Mouse (Mus musculus) heart, postnatal 0 days (tissue): ENCODE measurements around the gene Mcf2. TPM values are rescaled to one million over a fixed set of nuclear protein-coding genes. Genes with fewer than 3 reads are reported as not detected.

Source experiments
- ATAC-seq: fragments of 200-750 bp; cut with Nextera tagmentation; 2 replicates; pipeline ENCODE4 v1.8.0; 2017; ENCODE audit warnings: low read depth, moderate number of reproducible peaks, moderate library complexity; ENCODE audit not compliant: insufficient read depth
- DNase-seq: peaks from one replicate; pipeline ENCODE4 v3.0.0-alpha.2; 2016; ENCODE audit warnings: low spot score
- H3K27ac ChIP-seq: fragments of 300-500 bp; sonication (generic); 2 replicates; pipeline ENCODE4 v1.5.1; 2014; ENCODE audit warnings: low read depth, mild to moderate bottlenecking
- H3K27me3 ChIP-seq: fragments of 300-500 bp; sonication (generic); 2 replicates; pipeline ENCODE4 v1.6.1; 2014; ENCODE audit warnings: low read length, mixed read lengths; ENCODE audit not compliant: control insufficient read depth, insufficient read depth
- H3K36me3 ChIP-seq: fragments of 300-500 bp; sonication (generic); replicated peaks from 2 replicates; pipeline ENCODE4 v1.6.1; 2014; ENCODE audit warnings: low read length, mixed read lengths; ENCODE audit not compliant: control insufficient read depth, insufficient read depth
- H3K4me1 ChIP-seq: fragments of 300-500 bp; sonication (generic); 2 replicates; pipeline ENCODE4 v1.6.1; 2014; ENCODE audit warnings: antibody characterized with exemption; ENCODE audit not compliant: control insufficient read depth, insufficient read depth
- H3K4me2 ChIP-seq: fragments of 300-500 bp; sonication (generic); 2 replicates; pipeline ENCODE4 v1.6.1; 2014; ENCODE audit warnings: low read depth, mild to moderate bottlenecking, low read length, moderate library complexity
- H3K4me3 ChIP-seq: fragments of 300-500 bp; sonication (generic); 2 replicates; pipeline ENCODE4 v1.5.1; 2014; ENCODE audit warnings: low read depth, low read length
- H3K9ac ChIP-seq: fragments of 300-500 bp; sonication (generic); replicated peaks from 2 replicates; pipeline ENCODE4 v1.6.1; 2014; ENCODE audit warnings: low read depth, low read length, mixed read lengths
- H3K9me3 ChIP-seq: fragments of 300-500 bp; sonication (generic); replicated peaks from 2 replicates; pipeline ENCODE4 v1.6.1; 2016; ENCODE audit warnings: low read length; ENCODE audit not compliant: control insufficient read depth
- CTCF ChIP-seq: IDR thresholded peaks from 2 replicates; pipeline ENCODE4 v1.5.1; 2016; ENCODE audit warnings: antibody characterized with exemption, control low read depth, low read depth
- EP300 ChIP-seq: IDR thresholded peaks from 2 replicates; pipeline ENCODE4 v1.6.1; 2016; ENCODE audit warnings: antibody characterized with exemption, low read depth
- WGBS: fragments of 180-500 bp; shearing (Covaris S2); extraction: QIAGEN DNeasy Blood & Tissue Kit; methylation state at CpG from one replicate; pipeline ENCODE4 v1.1.7; 2014; 5-methylcytosine and 5-hydroxymethylcytosine counted together
- polyA plus RNA-seq: library from polyadenylated mRNA; unstranded; fragments of >200 nt; fragmentation: Nextera tagmentation; extraction: Ambion mirVana; gene quantifications from 2 replicates; pipeline ENCODE4 v1.2.1, GENCODE M21; 2015
- total RNA-seq: library from RNA; depleted of rRNA; stranded (reverse); fragments of >200 nt; gene quantifications from 2 replicates; pipeline ENCODE4 v1.2.3, GENCODE M21; 2014; ENCODE audit warnings: low replicate concordance; rRNA removed

Gene Mcf2
- not detected in 2 replicates for total RNA-seq
- 0.03 and 0.05 TPM in 2 replicates for polyA plus RNA-seq

GRCm38 (mm10) chrX:60178744-60179458, at the start of gene Mcf2:
Gene Mcf2 (minus strand): TSS chrX:60179089.
- Histone ChIP-seq H3K4me2 (peak within 1 kb of the TSS; percentile 70), H3K27ac (no peak within 1 kb of the TSS), H3K4me1 (no peaks in the 10 kb centered on the region), H3K27me3 (0 out of 2 replicates have a peak, but pooled peaks cover 5% of the 10 kb centered on the region), H3K36me3 (no peaks in the 10 kb centered on the region), H3K9ac (no peak within 1 kb of the TSS), H3K9me3 (no peaks in the 10 kb centered on the region), H3K4me3 (peak within 1 kb of the TSS; percentile 40)
- ATAC-seq = no peak
- WGBS = 16% methylated on average over 28 of the region's 28 CpGs
- no peak for DNase-seq
- no peak for TF ChIP-seq EP300
- TF ChIP-seq CTCF = no peak

GRCm38 (mm10) chrX:60187726-60188125, 8.8 kb upstream of the Mcf2 start:
- no peaks in the 10 kb centered on the region for H3K4me1 ChIP-seq
- no peaks in the 10 kb centered on the region for H3K36me3 ChIP-seq
- no peaks in the 10 kb centered on the region for H3K27me3 ChIP-seq
- no peaks in the 10 kb centered on the region for H3K9me3 ChIP-seq
- TF ChIP-seq CTCF (no peak), EP300 (no peak)
- WGBS = 8% methylated on average over 1 of the region's 1 CpGs
- no peak for DNase-seq
- no peak overlapping the region for H3K27ac ChIP-seq
- no peak overlapping the region for H3K4me3 ChIP-seq
- ATAC-seq = no peak
- no peak overlapping the region for H3K9ac ChIP-seq
- no peak overlapping the region for H3K4me2 ChIP-seq

GRCm38 (mm10) chrX:60182611-60183010, 3.7 kb upstream of the Mcf2 start:
- no peaks in the 10 kb centered on the region for H3K4me1 ChIP-seq
- H3K4me2 ChIP-seq = no peak overlapping the region
- no peak overlapping the region for H3K9ac ChIP-seq
- no peaks in the 10 kb centered on the region for H3K9me3 ChIP-seq
- H3K27me3 ChIP-seq = 0 out of 2 replicates have a peak, but pooled peaks cover 5% of the 10 kb centered on the region
- no peak overlapping the region for H3K27ac ChIP-seq
- no peaks in the 10 kb centered on the region for H3K36me3 ChIP-seq
- no peak overlapping the region for H3K4me3 ChIP-seq
- no peak for ATAC-seq
- 63% methylated on average over 3 of the region's 3 CpGs for WGBS
- no peak for DNase-seq
- TF ChIP-seq CTCF (no peak), EP300 (no peak)

GRCm38 (mm10) chrX:60178025-60178743, 705 bp downstream of the Mcf2 start:
- Histone ChIP-seq H3K27ac (no peak overlapping the region), H3K4me1 (no peaks in the 10 kb centered on the region), H3K27me3 (0 out of 2 replicates have a peak, but pooled peaks cover 5% of the 10 kb centered on the region), H3K36me3 (no peaks in the 10 kb centered on the region), H3K4me3 (peak overlapping the region; percentile 40), H3K9ac (no peak overlapping the region), H3K9me3 (no peaks in the 10 kb centered on the region), H3K4me2 (peak overlapping the region; percentile 70)
- TF ChIP-seq CTCF (no peak), EP300 (no peak)
- no peak for DNase-seq
- ATAC-seq = no peak
- WGBS = 11% methylated on average over 18 of the region's 19 CpGs

- TF ChIP-seq CTCF (no peak), EP300 (no peak)
- no peak overlapping the region for H3K9ac ChIP-seq
- no peaks in the 10 kb centered on the region for H3K4me1 ChIP-seq
- H3K4me2 ChIP-seq = no peak overlapping the region
- 86% methylated on average over 5 of the region's 5 CpGs for WGBS
- no peaks in the 10 kb centered on the region for H3K27me3 ChIP-seq
- H3K36me3 ChIP-seq = no peaks in the 10 kb centered on the region
- H3K4me3 ChIP-seq = no peak overlapping the region
- H3K9me3 ChIP-seq = no peaks in the 10 kb centered on the region
- DNase-seq (no peak), ATAC-seq (no peak)
- H3K27ac ChIP-seq = no peak overlapping the region
Observed at GRCm38 (mm10) chrX:60170106-60170505, 8.8 kb downstream of the Mcf2 start.
